Mouse (Mus musculus) erythroblast, embryonic 14.5 days (primary cell): Measurements from ENCODE around the gene Lcp2. TPM values are rescaled to one million over a fixed set of nuclear protein-coding genes. Genes with fewer than 3 reads are reported as not detected.
"Not testable (repeated sequence)": the region's sequence is repeated elsewhere in the genome, so short reads cannot be mapped to it uniquely, and the experiment has no call there.

Source experiments
- H3K27me3 ChIP-seq: 2 replicates; pipeline ENCODE4 v1.6.1; 2012; ENCODE audit warnings: inconsistent platforms; ENCODE audit not compliant: control insufficient read depth
- H3K36me3 ChIP-seq: 2 replicates; pipeline ENCODE4 v1.6.1; 2012; ENCODE audit warnings: mild to moderate bottlenecking, inconsistent platforms; ENCODE audit not compliant: control insufficient read depth
- H3K4me1 ChIP-seq: 2 replicates; pipeline ENCODE4 v1.6.1; 2012; ENCODE audit warnings: inconsistent platforms; ENCODE audit not compliant: control insufficient read depth
- H3K4me3 ChIP-seq: replicated peaks from 2 replicates; pipeline ENCODE3; 2012; ENCODE audit warnings: moderate library complexity, mild to moderate bottlenecking, inconsistent platforms
- H3K9me3 ChIP-seq: 2 replicates; pipeline ENCODE4 v1.6.1; 2012; ENCODE audit warnings: low read length, inconsistent platforms, mixed read lengths; ENCODE audit not compliant: control insufficient read depth
- GATA1 ChIP-seq: IDR thresholded peaks from 2 replicates; pipeline ENCODE4 v1.6.1; 2012; ENCODE audit warnings: low read length, inconsistent platforms, mixed read lengths
- TAL1 ChIP-seq: IDR thresholded peaks from 3 replicates; pipeline ENCODE4 v1.6.1; 2012; ENCODE audit warnings: low read length, inconsistent platforms, mixed read lengths
- polyA plus RNA-seq: library from polyadenylated mRNA; stranded (reverse); fragments of >175 nt; gene quantifications from 2 replicates; pipeline ENCODE4 v1.2.3, GENCODE M21; 2012

Gene Lcp2
- polyA plus RNA-seq, 1 experiment, result 0.05 TPM

GRCm38 (mm10) chr11:34124852-34125251, 78.1 kb downstream of the Lcp2 start:
- no peaks in the 10 kb centered on the region for H3K4me1 ChIP-seq
- no peaks in the 10 kb centered on the region for H3K9me3 ChIP-seq
- no peak overlapping the region for H3K4me3 ChIP-seq
- TF ChIP-seq GATA1 (no peak), TAL1 (no peak)
- H3K27me3 ChIP-seq, result no peaks in the 10 kb centered on the region
- H3K36me3 ChIP-seq, result no peaks in the 10 kb centered on the region

DNA sequence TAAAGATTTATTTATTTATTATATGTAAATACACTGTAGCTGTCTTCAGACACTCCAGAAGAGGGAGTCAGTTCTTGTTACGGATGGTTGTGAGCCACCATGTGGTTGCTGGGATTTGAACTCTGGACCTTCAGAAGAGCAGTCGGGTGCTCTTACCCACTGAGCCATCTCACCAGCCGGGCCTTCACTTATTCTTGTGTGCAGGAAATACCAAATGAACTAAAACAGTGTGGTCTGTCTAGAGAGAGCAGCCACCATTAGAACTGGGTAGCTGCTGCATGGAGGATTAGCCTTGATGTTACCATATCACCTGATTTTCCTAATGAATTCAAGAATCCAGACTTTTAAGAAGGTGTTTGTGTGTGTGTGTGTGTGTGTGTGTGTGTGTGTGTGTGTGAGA, 79.0 kb downstream of the Lcp2 start:
- not testable (repeated sequence) for H3K9me3 ChIP-seq, H3K36me3 ChIP-seq, H3K27me3 ChIP-seq, H3K4me3 ChIP-seq, H3K4me1 ChIP-seq

- TF ChIP-seq GATA1, result no peak
- H3K27me3 ChIP-seq, result no peaks in the 10 kb centered on the region
- H3K4me3 ChIP-seq, result no peak overlapping the region
- H3K9me3 ChIP-seq, result no peaks in the 10 kb centered on the region
- H3K4me1 ChIP-seq, result no peaks in the 10 kb centered on the region
- no peaks in the 10 kb centered on the region for H3K36me3 ChIP-seq
Observed at GRCm38 (mm10) chr11:34128412-34128811, 81.7 kb downstream of the Lcp2 start.

GRCm38 (mm10) chr11:34139296-34139695, 92.6 kb downstream of the Lcp2 start:
- Histone ChIP-seq H3K9me3 (no peaks in the 10 kb centered on the region), H3K4me3 (no peak overlapping the region)
- TF ChIP-seq TAL1 (no peak), GATA1 (no peak)

More at GRCm38 (mm10) chr11:34139296-34139695, 92.6 kb downstream of the Lcp2 start:
- no peaks in the 10 kb centered on the region for H3K27me3 ChIP-seq
- no peaks in the 10 kb centered on the region for H3K36me3 ChIP-seq
- H3K4me1 ChIP-seq, result no peaks in the 10 kb centered on the region

Other genes with a start within 250 kb of the Lcp2 start
- gene Kcnmb1, start 83.9 kb upstream of the Lcp2 start, polyA plus RNA-seq, result not detected in 2 replicates
- gene Kcnip1, start 53.8 kb upstream of the Lcp2 start, polyA plus RNA-seq, result not detected in 2 replicates
- not detected in 2 replicates for gene 4930469K13Rik, start 51.6 kb downstream of the Lcp2 start, polyA plus RNA-seq
- gene Foxi1, start 161.2 kb downstream of the Lcp2 start, polyA plus RNA-seq, result 0.02 TPM in 1 of 2 replicates, not detected in the other